Mouse (Mus musculus) megakaryocyte, embryonic 14.5 days (primary cell): ENCODE results near the gene Exoc2.

Source experiments
- FLI1 ChIP-seq: IDR thresholded peaks from 2 replicates; pipeline ENCODE4 v1.6.1; 2012; ENCODE audit warnings: low read length, inconsistent platforms, mixed read lengths
- GATA1 ChIP-seq: IDR thresholded peaks from 3 replicates; pipeline ENCODE4 v1.6.1; 2012; ENCODE audit warnings: mixed read lengths, low read length, inconsistent platforms, borderline replicate concordance

- TF ChIP-seq GATA1 = no peak
- TF ChIP-seq FLI1 = no peak
These were observed 197.9 kb downstream of the Exoc2 start for GRCm38 (mm10) chr13:30776021-30776420.
